Comparison of ENCODE assay signal across 17 mouse cellular contexts in genomic region chr3:153546936-153547683, GRCm38 (mm10).
DNase-seq lines count a peak whose midpoint lies in the region; ATAC-seq lines count a peak whose summit lies in the region.
"Had no signal": no experiment of that assay in that cellular context is flagged by ENCODE, and none has a peak within 500 bp of the region (broad histone marks: within the 10 kb centered on the region; RNA-seq: fewer than 3 reads in every experiment).

No protein-coding gene starts in this region.

- peak; percentile 73 for ATAC-seq in cerebellum, adult (ENCODE audit: insufficient number of reproducible peaks, low FRiP score, low TSS enrichment)
- ATAC-seq: activated CD4-positive, CD25-positive, alpha-beta regulatory T cell, adult 4 months; liver, embryonic 12.5 days had no signal

- no peak for DNase-seq in cerebellum, adult 8-10 months
- peak; percentile 46 for DNase-seq in left cerebral cortex, postnatal 4 days
- no peak for DNase-seq in left cerebral cortex, postnatal 25 days (ENCODE audit: low spot score in 2 of 2)
- DNase-seq in brain, adult 2 months (ENCODE audit: low read depth, low spot score), result peak; percentile 40
- DNase-seq in lung, postnatal 10 days, result peak; percentile 67
- DNase-seq in spleen, postnatal 4 days (ENCODE audit: low spot score in 2 of 2), result no peak
- DNase-seq: adrenal gland, postnatal 10 days; gastrocnemius, postnatal 25 days; heart, adult 18-20 months; heart, postnatal 36 days; kidney, adult 8-10 months; kidney, postnatal 14 days; layer of hippocampus, postnatal 36 days; thymus, postnatal 36 days had no signal

- intact Hi-C loops in left cerebral cortex, postnatal 4 days (cut with DNase I), result no loop called here
- intact Hi-C loops in left cerebral cortex, postnatal 25 days (cut with DNase I), result no loop called here

Comparison
In these comparisons a context has a peak if more than half of its experiments do, and no peak if none do; other contexts are left out.
1. DNase-seq: peak in left cerebral cortex, postnatal 4 days (single experiment), brain, adult 2 months (single experiment) and lung, postnatal 10 days (single experiment); none in cerebellum, adult 8-10 months (single experiment), left cerebral cortex, postnatal 25 days (0 of 2) and spleen, postnatal 4 days (0 of 2).